Mouse (Mus musculus): Measurements from ENCODE around the gene Dapk2. TPM values are rescaled to one million over a fixed set of nuclear protein-coding genes. Genes with fewer than 3 reads are reported as not detected.

Dapk2 gene
- total RNA-seq, 4 experiments from 2014 or later = 1.4 to 2.5 (median 1.6) TPM

GRCm38 (mm10) chr9:66305121-66306112, 147.4 kb downstream of the Dapk2 start:
- peak; percentile 71 to 89 for DNase-seq (ENCODE audit: low spot score in 2 of 2)

- DNase-seq (ENCODE audit: low spot score in 2 of 2) = no peak
Measured at GRCm38 (mm10) chr9:66306414-66306813, 148.4 kb downstream of the Dapk2 start.

- DNase-seq (ENCODE audit: low spot score in 2 of 2) = no peak
Measured at GRCm38 (mm10) chr9:66307341-66307740, 149.3 kb downstream of the Dapk2 start.

GRCm38 (mm10) chr9:66308741-66309140, 150.7 kb downstream of the Dapk2 start:
- no peak for DNase-seq (ENCODE audit: low spot score in 2 of 2)

- DNase-seq (ENCODE audit: low spot score in 2 of 2) = no peak
Measured at GRCm38 (mm10) chr9:66311458-66311857, 153.4 kb downstream of the Dapk2 start.

GRCm38 (mm10) chr9:66316603-66317002, 158.6 kb downstream of the Dapk2 start:
- no peak for DNase-seq (ENCODE audit: low spot score in 2 of 2)

Other genes starting within 250 kb of the Dapk2 start
- gene Trip4, start 249.4 kb upstream of the Dapk2 start, total RNA-seq (2022) = 10 to 100 TPM; 34.1 to 37.8 (median 36.4) TPM
- gene Csnk1g1, start 249.3 kb upstream of the Dapk2 start, total RNA-seq (2022) = 10 to 100 TPM; 33.0 to 48.1 (median 44.8) TPM
- 100 to 1,000 TPM; 147 to 175 (median 159) TPM for gene Ppib, start 98.0 kb upstream of the Dapk2 start, total RNA-seq (2022)
- 1 to 10 TPM; 4.3 to 6.0 (median 5.2) TPM for gene Snx22, start 88.5 kb upstream of the Dapk2 start, total RNA-seq (2022)
- gene Snx1, start 31.6 kb upstream of the Dapk2 start, total RNA-seq (2022) = 10 to 100 TPM; 76.2 to 82.1 (median 79.1) TPM
- gene Ciao2a, start 31.6 kb upstream of the Dapk2 start, total RNA-seq (2022) = 10 to 100 TPM; 25.7 to 26.7 (median 26.5) TPM
- 100 to 1,000 TPM; 106 to 127 (median 112) TPM for gene Herc1, start 192.2 kb downstream of the Dapk2 start, total RNA-seq (2022)

Data from left cerebral cortex, adult 8-10 months (tissue).